Mouse (Mus musculus): ENCODE data around the gene Pnmal2. TPM values are rescaled to one million over a fixed set of nuclear protein-coding genes. Genes with fewer than 3 reads are reported as not detected.

Gene Pnmal2
- polyA plus RNA-seq, 1 experiment from 2014 or later = 0.41 TPM

DNA sequence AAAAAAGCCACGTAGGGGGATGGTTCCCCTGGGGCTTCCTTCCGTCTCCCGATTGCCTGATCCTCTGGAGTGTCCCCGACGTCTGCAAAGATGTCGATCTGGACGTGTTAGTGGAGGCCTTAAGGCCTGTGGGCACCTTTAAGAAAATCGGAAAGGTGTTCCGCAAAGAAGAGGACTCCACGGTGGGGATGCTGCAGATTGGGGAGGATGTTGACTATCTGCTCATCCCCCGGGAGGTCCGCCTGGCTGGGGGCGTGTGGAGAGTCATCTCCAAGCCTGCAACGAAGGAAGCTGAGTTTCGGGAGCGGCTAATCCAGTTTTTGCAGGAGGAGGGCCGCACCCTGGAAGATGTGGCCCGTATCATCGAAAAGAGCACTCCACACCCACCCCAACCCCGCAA is 49.9 kb downstream of the Pnmal2 start:
- peaks cover 20% of the 10 kb centered on the region for H3K36me3 ChIP-seq
- 8% methylated on average over 20 of the region's 20 CpGs for WGBS (ENCODE audit: insufficient replicate concordance)
- no peaks in the 10 kb centered on the region for H3K9me3 ChIP-seq (replicated peaks)
- no peak for ATAC-seq
- H3K4me3 ChIP-seq = peak overlapping the region; percentile 60
- H3K9ac ChIP-seq = peak overlapping the region; percentile 65
- peaks cover 84% of the 10 kb centered on the region for H3K4me1 ChIP-seq
- 0 out of 2 replicates have a peak overlapping the region, but pooled peaks have one; percentile 58 for H3K27ac ChIP-seq
- peak overlapping the region; percentile 69 for H3K4me2 ChIP-seq
- H3K27me3 ChIP-seq (replicated peaks) = peaks cover 16% of the 10 kb centered on the region

DNA sequence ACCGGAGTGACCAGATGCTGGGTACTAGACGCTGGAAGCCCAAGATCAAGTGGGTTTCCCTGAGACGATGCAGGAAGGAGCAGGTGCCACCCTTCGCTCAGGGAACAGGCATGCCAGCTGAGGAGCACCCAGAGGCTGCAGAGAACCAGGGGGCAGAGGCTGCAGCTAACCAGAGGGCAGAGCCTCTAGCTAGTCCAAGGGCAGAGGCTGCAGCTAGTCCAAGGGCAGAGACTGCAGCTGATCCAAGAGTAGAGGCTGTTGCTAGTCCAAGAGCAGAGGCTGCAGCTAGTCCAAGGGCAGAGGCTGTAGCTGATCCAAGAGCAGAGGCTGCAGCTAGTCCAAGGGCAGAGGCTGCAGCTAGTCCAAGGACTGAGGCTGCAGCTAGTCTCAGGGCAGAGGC is 50.9 kb downstream of the Pnmal2 start:
- H3K9ac ChIP-seq = 0 out of 2 replicates have a peak overlapping the region, but pooled peaks have one; percentile 65
- WGBS (ENCODE audit: insufficient replicate concordance) = 80% methylated on average over 4 of the region's 4 CpGs
- H3K9me3 ChIP-seq (replicated peaks) = no peaks in the 10 kb centered on the region
- H3K4me3 ChIP-seq = peak overlapping the region; percentile 60
- peaks cover 80% of the 10 kb centered on the region for H3K4me1 ChIP-seq
- peaks cover 16% of the 10 kb centered on the region for H3K27me3 ChIP-seq (replicated peaks)
- ATAC-seq = no peak
- H3K4me2 ChIP-seq = peak overlapping the region; percentile 69
- H3K27ac ChIP-seq = no peak overlapping the region
- peaks cover 24% of the 10 kb centered on the region for H3K36me3 ChIP-seq

Other genes starting within 250 kb of the Pnmal2 start
- gene Ceacam9, start 222.8 kb upstream of the Pnmal2 start, polyA plus RNA-seq (2016; fragmentation: Nextera tagmentation; extraction: Ambion mirVana) = not detected in 2 replicates
- gene Ap2s1, start 206.3 kb upstream of the Pnmal2 start, polyA plus RNA-seq (2016; fragmentation: Nextera tagmentation; extraction: Ambion mirVana) = 218 and 230 TPM in 2 replicates
- 127 and 128 TPM in 2 replicates for gene Slc1a5, start 163.3 kb upstream of the Pnmal2 start, polyA plus RNA-seq (2016; fragmentation: Nextera tagmentation; extraction: Ambion mirVana)
- 61.3 and 63.2 TPM in 2 replicates for gene Strn4, start 128.8 kb upstream of the Pnmal2 start, polyA plus RNA-seq (2016; fragmentation: Nextera tagmentation; extraction: Ambion mirVana)
- 14.9 and 16.0 TPM in 2 replicates for gene Fkrp, start 128.0 kb upstream of the Pnmal2 start, polyA plus RNA-seq (2016; fragmentation: Nextera tagmentation; extraction: Ambion mirVana)
- 4.4 and 4.7 TPM in 2 replicates for gene Prkd2, start 101.8 kb upstream of the Pnmal2 start, polyA plus RNA-seq (2016; fragmentation: Nextera tagmentation; extraction: Ambion mirVana)
- gene Dact3, start 69.4 kb upstream of the Pnmal2 start, polyA plus RNA-seq (2016; fragmentation: Nextera tagmentation; extraction: Ambion mirVana) = 1.5 TPM in 2 replicates
- gene Gng8, start 52.9 kb upstream of the Pnmal2 start, polyA plus RNA-seq (2016; fragmentation: Nextera tagmentation; extraction: Ambion mirVana) = 0.80 and 1.7 TPM in 2 replicates
- gene Ptgir, start 38.2 kb upstream of the Pnmal2 start, polyA plus RNA-seq (2016; fragmentation: Nextera tagmentation; extraction: Ambion mirVana) = 0.86 and 1.5 TPM in 2 replicates
- 91.2 and 94.4 TPM in 2 replicates for gene Calm3, start 20.6 kb upstream of the Pnmal2 start, polyA plus RNA-seq (2016; fragmentation: Nextera tagmentation; extraction: Ambion mirVana)
- gene Pnmal1, start 15.0 kb downstream of the Pnmal2 start, polyA plus RNA-seq (2016; fragmentation: Nextera tagmentation; extraction: Ambion mirVana) = 0.05 and 0.08 TPM in 2 replicates
- gene Gm42372, start 38.4 kb downstream of the Pnmal2 start, polyA plus RNA-seq (2016; fragmentation: Nextera tagmentation; extraction: Ambion mirVana) = 0.07 TPM in 2 replicates
- 3.8 and 3.9 TPM in 2 replicates for gene Ccdc8, start 48.0 kb downstream of the Pnmal2 start, polyA plus RNA-seq (2016; fragmentation: Nextera tagmentation; extraction: Ambion mirVana)
- gene Ppp5c, start 83.2 kb downstream of the Pnmal2 start, polyA plus RNA-seq (2016; fragmentation: Nextera tagmentation; extraction: Ambion mirVana) = 70.3 and 75.2 TPM in 2 replicates
- gene Hif3a, start 117.7 kb downstream of the Pnmal2 start, polyA plus RNA-seq (2016; fragmentation: Nextera tagmentation; extraction: Ambion mirVana) = 21.1 and 22.6 TPM in 2 replicates
- gene Psg16, start 129.4 kb downstream of the Pnmal2 start, polyA plus RNA-seq (2016; fragmentation: Nextera tagmentation; extraction: Ambion mirVana) = 0.06 and 0.13 TPM in 2 replicates
- not detected in 2 replicates for gene Ceacam3, start 205.6 kb downstream of the Pnmal2 start, polyA plus RNA-seq (2016; fragmentation: Nextera tagmentation; extraction: Ambion mirVana)